Mouse (Mus musculus) layer of hippocampus, adult 9-11 months (tissue): ENCODE data around the gene AC134908.4.
"Not testable (repeated sequence)": the region's sequence is repeated elsewhere in the genome, so short reads cannot be mapped to it uniquely, and the experiment has no call there.

ENCODE experiments used
- DNase-seq: peaks from one replicate; pipeline ENCODE4 v3.0.0; 2022

Gene AC134908.4

DNA sequence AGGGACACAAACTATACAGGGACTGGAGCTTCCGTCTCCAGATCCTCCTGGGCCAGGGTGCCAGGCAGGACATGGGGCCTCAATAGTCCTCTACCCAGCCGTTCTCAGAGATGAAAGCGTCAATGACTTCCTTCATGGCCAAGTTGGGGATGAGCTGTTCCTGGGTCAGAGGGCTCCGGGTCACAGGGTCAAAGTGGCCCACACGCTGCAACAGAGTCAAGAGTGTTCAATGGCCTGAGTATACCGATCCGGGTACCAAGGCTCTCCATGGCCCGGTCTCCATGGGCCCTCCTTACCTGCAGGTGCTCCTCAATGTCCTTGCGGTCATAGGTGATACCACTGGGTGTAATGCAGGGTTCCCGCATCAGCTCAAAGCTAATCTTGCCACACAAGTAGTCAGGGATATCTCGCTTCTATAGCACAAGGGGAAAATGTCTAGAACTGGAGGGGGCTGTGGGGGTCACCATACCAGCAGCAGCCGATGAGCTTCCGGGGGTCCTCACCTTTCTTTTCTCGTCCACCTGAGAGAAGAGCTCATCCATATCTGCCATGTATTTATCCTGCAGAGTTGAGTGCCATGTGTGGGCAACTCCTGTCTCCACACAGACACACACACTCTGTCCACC is 35.5 kb upstream of the AC134908.4 start:
- no peak for DNase-seq

DNA sequence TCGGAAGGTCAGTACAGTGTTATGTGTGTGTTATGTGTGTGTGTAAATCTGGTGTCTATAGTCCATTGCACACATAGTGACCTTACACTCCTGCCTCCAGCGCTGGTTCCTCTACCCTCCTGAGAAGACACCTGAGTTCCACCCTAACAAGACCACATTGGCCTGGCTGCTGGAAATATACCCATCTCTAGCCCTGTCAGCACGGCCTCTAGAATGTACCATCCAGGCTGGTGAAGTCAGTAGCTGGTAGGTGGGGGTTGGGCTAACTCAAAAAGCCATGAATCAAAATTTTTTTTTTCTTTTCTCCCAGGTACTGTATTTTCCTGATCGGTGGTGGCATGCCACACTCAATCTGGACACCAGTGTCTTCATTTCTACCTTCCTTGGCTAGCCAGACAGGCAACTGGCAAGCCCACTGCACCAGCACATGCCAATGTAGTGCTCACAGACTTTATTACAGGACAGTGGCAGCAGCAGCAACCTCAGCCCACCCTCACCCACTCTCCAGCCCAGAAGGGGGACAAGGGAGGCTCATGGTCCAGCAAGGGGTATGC is 34.8 kb upstream of the AC134908.4 start:
- no peak for DNase-seq

DNA sequence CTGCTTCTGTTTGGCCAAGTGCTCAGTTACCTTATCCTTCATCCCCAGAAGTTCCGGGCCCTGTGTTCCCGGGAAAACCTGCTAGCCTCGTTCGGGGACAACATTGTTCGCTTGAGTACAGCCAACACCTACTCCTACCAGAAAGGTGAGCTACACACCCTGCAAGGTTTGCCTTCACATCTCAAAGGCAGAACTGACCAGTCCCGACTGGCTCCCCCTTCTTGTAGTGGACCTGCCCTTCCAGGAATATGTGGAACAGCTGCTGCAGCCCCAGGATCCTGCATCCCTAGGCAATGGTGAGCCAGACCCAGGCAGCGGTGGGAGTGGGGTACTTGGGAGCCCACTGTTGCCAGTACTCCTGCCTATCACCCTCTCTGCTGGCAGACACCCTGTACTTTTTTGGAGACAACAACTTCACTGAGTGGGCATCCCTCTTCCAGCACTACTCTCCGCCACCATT is 34.1 kb upstream of the AC134908.4 start:
- DNase-seq: no peak

DNA sequence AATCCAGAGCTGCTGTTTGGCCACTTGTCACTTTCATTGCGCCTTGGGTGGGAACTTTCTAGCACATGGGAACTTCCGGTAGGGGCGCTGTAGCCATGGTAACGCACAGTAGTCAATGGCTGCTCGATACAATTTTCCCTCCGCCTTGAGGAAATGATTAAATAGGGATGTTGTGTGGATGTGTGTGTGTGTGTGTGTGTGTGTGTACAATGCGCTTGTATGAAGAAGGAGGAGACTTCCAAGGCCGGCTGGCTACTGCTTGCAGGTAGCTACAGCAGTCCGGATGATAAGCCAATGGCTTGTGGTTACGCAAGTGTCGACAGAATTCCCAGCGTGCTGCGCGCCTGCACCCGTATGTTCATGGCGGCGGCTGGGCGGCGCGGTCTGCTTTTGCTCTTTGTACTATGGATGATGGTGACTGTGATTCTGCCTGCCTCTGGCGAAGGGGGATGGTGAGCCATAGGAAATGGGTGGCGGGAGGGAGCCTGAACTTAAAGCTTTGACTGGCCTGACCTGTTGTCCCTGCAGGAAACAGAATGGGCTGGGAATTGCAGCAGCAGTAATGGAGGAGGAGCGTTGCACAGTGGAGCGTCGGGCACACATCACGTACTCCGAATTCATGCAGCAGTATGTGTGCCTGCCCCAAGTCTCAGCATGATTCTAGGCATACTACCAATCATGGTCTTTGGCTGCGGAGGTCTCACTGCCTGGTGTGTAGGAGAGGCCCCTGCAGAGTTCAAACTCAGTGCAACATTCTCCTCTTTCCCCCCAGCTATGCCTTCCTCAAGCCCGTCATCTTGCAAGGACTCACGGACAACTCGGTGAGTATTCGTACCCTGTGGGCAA is 33.5 kb upstream of the AC134908.4 start, which contains the start of gene Jmjd8:
Gene Jmjd8 (plus strand): TSS at position 156 of the 846 bp plus-strand sequence.
- peak; percentile 87 for DNase-seq

DNA sequence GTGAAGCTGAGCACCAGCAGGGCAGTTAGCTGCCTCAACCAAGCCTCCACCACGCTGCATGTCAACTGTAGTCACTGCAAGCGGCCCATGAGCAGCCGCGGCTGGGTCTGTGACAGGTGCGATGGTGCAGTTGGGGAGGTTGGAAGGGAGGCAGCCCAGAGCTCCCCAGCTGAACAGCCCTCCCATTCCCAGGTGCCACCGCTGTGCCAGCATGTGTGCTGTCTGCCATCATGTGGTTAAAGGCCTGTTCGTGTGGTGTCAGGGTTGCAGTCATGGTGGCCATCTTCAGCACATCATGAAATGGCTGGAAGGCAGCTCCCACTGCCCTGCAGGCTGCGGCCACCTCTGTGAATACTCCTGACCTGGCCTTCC is 32.8 kb upstream of the AC134908.4 start:
- DNase-seq: no peak

DNA sequence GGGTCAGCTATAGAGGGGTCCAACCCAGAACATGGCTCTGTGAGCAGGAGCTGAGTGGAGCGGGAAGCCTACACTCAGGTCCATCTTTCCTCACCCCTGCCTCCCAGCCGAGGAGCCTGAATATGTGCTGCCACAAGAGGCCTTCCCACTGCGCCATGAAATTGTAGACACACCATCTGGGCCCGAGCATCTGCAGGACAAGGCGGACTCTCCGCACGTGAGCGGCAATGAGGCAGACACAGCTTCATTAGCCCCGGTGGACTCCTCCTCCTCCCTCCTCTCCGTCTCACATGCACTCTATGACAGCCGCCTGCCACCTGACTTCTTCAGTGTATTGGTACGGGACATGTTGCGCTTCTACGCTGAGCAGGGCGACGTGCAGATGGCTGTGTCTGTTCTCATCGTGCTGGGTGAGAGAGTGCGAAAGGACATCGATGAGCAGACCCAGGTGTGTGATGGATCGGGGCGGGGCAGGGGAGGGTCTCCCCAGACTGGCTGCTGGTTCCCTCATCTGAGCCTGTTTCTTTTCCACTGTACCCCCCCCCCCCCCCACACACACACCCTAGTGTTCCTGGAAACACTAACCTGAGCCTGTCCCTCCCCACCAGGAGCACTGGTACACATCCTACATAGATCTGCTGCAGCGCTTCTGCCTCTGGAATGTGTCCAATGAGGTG is 32.2 kb upstream of the AC134908.4 start:
- no peak for DNase-seq

DNA sequence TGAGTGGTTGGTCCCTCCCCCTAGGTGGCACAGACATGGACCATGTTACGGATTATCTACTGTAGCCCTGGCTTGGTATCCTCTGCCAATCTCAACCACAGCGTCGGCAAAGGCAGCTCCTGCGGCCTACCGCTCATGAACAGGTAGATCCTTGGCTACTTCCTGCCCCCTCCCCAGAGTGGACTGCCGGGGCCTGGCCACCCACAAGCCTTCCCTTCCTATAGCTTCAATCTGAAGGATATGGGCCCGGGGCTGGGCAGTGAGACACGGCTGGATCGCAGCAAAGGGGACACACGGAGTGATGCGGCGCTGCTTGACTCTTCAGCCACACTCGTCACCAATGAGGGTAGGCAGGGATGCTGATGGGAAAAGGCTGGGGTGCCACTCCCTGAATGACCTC is 31.6 kb upstream of the AC134908.4 start:
- DNase-seq: no peak

DNA sequence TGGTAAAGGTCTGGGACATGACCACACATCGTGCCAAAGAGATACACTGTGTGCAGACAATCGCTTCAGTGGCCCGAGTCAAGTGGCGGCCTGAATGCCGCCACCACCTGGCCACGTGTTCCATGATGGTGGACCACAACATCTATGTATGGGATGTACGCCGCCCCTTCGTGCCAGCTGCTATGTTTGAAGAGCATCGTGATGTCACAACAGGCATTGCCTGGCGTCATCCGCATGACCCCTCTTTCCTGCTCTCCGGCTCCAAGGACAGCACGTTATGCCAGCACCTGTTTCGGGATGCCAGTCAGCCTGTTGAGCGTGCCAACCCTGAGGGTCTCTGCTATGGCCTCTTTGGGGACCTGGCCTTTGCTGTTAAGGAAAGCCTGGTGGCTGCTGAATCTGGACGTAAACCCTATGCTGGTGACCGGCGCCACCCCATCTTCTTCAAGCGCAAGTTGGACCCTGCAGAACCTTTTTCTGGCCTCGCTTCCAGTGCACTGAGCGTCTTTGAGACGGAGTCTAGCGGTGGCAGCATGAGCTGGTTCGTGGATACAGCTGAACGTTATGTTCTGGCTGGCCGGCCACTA is 30.6 kb upstream of the AC134908.4 start:
- no peak for DNase-seq

DNA sequence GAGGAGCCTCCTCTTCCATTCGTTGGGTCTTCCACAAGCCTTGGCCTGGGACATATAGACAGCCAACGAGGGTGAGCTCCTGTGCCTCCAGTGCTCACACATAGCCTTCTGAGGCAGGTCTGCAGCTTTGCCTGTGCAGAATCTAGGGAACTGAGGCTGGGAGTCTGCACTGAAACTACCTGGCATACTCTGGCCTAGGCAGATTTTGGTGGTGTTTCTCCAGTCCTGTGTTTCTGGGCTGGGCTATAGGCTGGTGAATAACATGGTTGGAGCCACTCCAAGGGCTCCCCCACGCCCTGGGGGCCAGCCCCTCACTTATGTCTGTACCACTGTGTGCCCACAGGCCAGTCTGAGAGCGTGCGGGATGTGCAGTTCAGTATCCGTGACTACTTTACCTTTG is 29.9 kb upstream of the AC134908.4 start:
- no peak for DNase-seq

DNA sequence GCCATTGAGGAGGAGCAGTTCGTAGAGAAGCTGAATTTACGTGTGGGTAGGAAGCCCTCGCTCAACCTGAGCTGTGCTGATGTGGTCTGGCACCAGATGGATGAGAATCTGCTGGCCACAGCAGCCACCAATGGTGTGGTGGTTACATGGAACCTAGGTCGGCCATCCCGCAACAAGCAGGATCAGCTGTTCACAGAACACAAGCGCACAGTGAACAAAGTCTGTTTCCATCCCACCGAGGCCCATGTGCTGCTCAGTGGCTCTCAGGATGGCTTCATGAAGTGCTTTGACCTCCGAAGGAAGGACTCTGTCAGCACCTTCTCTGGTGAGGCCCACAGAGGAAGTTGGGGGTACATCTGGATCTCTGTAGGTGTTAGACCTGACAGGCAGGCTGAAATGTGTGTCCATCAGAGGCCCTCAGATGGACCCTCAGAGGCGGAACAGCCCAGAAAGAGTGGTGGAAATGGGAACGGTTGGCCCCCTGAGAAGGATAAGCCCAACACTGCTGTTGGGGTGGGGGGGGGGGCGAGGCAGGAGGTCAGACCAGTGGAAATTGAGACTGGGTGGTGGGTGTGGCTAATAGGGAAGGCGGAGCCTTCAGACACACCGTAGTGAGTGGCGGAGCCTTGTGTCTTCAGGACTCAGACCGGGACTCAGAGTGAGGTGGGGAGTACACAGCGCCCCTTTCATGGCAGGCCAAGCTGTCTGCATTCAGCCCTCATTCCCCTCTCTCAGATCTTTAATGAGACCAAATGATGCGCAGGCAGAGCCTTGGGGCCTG is 29.1 kb upstream of the AC134908.4 start:
- no peak for DNase-seq

DNA sequence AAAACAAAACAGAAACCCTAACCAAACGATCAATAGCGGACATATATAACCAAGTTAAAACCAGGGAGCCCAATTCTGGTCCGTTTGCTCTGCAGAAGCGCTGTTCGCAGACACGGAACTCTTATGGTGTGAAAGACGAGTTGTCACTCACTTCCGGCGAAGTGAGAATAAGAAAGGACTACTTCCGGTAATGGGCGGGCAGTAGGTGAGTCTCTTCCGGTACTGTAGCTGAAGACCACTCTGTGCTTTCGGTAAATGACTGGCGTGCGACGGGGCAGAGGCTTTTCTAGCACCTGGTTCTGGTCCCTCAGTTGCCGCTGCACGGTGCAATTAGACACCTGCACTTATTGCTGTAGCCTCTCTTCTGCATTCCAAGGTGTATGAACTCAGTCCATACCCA is 28.0 kb upstream of the AC134908.4 start, which contains the start of gene Wdr24:
Gene Wdr24 (plus strand): TSS at position 176 of the 400 bp plus-strand sequence.
- DNase-seq: peak; percentile 85

DNA sequence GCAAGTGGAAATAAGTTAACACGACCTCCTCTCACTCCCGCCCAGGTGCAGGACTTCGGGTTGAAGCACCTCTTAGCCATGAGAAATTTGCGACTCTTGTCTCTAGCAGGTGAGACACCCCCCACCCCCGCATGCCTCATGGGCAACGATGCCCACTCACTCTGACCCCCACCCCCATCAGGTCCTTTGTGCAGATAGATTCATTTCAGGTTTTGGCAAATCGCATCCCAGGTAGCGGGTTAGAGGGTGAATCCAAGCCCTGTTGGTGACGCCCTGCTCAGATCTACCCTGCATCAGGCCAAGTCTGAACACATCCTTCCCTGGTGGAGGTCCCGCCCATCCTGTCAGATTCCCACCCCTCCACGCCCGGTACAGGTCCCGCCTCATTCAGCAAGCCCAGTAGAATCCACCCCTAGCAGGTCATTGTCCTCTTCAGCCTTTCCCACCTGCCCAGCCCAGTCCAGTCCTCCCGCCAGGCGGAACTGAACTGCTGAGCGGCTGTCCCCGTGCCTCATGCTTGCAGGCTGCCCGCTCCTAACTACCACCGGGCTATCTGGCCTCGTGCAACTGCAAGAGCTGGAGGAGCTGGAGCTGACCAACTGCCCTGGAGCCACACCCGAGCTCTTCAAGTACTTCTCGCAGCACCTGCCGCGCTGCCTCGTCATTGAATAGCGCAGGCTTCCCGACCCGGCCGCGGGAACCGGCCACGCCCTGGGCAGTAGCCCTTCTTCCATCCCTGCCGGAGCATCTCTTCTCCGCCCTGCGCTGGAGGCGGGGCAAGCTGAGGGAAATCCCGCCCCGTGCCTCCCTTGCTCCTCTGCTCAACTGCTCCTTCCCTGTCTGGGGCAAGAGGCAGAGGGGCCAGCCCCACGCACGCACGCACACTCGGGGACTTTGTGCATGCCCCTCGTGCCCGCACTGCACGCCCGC is 23.7 kb upstream of the AC134908.4 start:
- DNase-seq: no peak

DNA sequence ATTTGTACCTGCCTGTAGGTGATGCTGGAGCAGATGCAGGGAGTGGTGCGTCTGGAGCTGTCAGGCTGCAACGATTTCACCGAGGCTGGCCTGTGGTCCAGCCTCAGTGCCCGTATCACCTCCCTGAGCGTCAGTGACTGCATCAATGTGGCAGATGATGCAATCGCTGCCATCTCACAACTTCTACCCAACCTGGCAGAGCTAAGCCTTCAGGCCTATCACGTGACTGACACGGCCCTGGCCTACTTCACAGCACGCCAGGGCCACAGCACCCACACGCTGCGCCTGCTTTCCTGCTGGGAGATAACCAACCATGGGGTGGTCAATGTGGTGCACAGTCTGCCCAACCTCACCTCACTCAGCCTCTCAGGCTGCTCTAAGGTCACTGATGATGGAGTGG is 22.2 kb upstream of the AC134908.4 start:
- DNase-seq: no peak

DNA sequence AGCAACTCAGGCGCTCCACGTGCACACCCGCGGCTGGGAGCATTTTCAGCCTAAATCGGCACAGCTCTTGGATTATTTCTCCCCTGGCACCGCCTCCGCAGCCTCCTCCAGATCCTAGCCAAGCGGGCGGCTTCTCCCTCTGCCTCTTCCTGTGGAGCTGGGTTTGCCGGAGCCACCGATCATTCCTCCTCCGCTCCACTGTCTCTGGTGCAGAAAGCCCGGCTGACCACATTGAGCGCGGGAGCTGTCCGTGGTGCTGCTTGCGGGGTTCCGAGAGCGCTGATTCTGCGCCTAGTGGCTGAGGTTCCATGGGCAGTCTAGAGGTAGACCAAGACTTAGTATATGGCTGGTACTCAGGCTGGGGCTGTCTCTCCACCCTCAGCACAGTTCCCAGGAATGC is 18.0 kb upstream of the AC134908.4 start:
- DNase-seq: peak; percentile 89

DNA sequence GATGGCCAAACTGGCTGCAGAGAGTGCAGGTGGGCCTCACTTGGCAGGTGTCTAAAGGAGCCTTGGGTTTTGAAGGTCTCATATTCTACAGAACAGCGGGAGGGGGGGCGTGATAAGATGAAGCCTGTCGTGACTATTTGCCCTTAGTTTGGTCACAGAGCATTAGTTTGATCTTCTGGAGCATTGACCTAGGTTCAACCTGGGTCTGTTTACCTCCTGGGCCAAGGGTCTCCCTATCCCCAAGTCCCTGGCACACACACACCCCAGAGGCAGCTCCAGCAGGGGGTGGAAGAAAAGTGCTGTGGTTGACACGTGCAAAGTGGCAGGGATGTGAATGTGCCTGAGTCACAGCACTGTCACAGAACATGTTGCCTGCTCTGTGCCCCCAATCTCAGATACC is 15.4 kb upstream of the AC134908.4 start:
- DNase-seq: no peak

DNA sequence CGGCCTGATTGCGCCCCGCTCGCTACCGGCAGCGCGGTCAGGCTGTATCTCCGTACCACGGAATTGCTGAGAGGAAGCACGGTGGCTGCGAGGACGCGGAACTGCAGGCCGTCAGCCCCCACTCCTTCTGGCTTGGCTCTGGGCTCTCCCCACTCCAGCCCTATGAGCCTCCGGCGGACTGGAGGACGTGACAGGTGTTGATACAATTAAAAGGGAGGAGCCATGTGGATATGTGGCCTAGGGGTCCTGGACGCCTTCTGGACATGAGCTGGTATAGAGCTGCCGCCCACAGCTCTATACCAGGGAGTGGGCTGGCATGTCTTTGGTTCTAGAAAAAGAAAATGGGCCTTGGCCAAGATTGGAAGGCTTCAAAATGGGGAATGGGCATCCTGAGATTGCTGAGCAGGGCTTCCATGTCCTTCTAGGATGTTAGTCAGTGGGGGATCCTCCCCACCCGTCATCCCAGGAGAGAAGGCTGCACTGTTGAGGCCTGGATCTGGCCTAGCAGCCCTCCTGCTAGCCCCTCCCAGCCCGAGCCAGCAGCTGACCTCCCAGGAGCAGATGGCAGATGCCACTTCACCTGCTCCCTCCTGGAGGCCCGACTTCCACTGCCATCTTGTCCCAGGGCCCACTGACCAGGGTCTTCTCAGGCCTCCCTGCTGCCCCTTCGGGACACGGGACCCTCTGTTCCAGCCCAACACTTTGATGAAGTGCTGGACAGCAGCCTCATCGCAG is 14.3 kb upstream of the AC134908.4 start:
- no peak for DNase-seq

DNA sequence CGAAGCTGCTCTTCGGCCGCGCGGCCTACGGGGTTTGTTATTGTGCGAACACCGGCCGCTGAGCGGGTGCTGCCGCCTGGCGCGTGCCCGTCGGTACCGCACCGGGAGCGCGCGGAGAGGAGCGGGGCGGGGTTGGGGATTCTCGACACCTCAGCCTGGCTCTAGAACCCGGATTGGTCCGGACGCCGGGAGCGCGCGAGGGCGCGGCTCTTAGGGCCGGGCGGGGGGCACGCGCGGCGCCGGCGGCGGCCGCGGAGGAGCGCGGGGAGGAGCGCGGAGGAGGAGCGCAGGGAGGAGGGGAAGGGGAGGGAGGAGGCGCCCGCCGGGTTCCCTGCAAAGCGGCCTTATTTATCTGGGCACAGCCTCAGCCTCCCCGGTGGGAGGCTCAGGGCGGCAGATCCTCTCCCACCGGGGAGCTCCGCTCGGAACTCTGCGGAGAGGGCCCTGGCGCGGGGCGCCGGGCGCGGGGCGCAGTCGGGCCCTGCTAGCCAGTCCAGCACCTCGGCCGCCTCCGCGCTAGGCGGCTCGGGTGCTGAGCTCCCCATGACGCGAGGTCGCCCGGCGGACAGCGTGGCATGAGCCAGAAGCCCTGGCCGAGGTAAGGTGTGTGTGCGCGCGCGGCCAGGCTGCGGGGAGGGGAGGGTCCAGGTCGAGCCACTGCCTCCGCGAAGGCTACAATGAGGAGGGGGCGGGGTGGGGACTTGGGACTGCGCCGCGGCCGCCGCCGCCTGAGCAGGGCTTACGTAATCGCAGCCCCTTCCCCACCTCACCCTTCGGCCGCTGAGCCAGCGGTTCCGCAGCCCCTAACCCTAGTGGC is 13.5 kb upstream of the AC134908.4 start, which contains the start of gene Fbxl16:
Gene Fbxl16 (plus strand): TSS at position 297 of the 817 bp plus-strand sequence.
- peak; percentile 92 for DNase-seq

DNA sequence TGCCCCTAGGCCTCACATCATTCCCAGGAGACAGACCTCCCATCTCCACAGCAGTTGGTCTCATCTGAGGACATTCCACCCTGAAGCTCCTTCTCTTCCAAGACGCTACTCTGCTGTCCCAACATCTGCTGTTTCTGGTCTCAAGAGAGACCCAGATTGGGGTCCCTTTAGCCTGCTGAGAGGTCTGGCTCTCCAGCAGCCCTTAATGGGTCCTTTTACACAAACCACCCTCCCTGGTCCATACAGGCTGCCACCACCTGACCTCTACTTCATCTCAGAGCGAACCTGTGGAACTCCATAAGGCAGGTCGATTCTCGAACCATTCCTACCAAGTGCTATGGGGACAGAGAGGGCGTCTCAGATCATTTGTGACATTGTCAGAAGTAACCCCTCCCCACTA is 12.6 kb upstream of the AC134908.4 start:
- no peak for DNase-seq

DNA sequence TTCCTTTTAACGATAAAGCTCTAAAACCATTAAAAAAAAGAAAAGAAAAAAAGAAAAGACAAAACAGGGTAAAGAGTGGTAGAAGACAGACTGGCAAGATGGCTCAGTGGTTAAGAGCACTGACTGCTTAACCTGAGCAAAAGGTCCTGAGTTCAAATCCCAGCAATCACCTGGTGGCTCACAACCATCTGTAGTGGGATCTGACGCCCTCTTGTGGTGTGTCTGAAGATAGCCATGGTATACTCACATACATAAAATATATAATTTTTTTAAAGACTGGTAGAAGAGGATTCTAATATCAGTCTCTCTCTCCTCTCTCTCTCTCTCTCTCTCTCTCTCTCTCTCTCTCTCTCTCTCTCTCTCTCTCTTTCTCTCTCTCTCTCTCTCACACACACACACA is 12.0 kb upstream of the AC134908.4 start:
- not testable (repeated sequence) for DNase-seq
